Mouse (Mus musculus) C2C12 (cell line): ENCODE results near the gene Klhl13. TPM values are rescaled to one million over a fixed set of nuclear protein-coding genes. Genes with fewer than 3 reads are reported as not detected.

ENCODE experiments used
- H3K27me3 ChIP-seq: one replicate; pipeline ENCODE4 v1.6.1; 2011; ENCODE audit not compliant: control insufficient read depth, insufficient read depth, insufficient read length
- H3K36me3 ChIP-seq: one replicate; pipeline ENCODE4 v1.6.1; 2011; ENCODE audit not compliant: control insufficient read depth, insufficient read depth
- H3K4me3 ChIP-seq: one replicate; pipeline ENCODE4 v1.5.1; 2011; ENCODE audit warnings: mild to moderate bottlenecking, control low read depth; ENCODE audit not compliant: poor library complexity, insufficient read depth, severe bottlenecking
- H3K79me2 ChIP-seq: one replicate; pipeline ENCODE4 v1.6.1; 2011; ENCODE audit not compliant: control insufficient read depth, insufficient read depth
- H3K79me3 ChIP-seq: one replicate; pipeline ENCODE4 v1.6.1; 2011; ENCODE audit warnings: low read depth, control low read depth
- H3ac ChIP-seq: one replicate; pipeline ENCODE3; 2011; ENCODE audit warnings: low read depth; ENCODE audit not compliant: control insufficient read depth, insufficient read length
- CEBPB ChIP-seq: IDR thresholded peaks from one replicate; pipeline ENCODE4 v1.6.1; 2011; ENCODE audit warnings: low read depth, mild to moderate bottlenecking, control low read depth, moderate library complexity
- CTCF ChIP-seq: IDR thresholded peaks from one replicate; pipeline ENCODE4 v1.5.1; 2011; ENCODE audit not compliant: control insufficient read depth, insufficient read depth, insufficient read length
- FOSL1 ChIP-seq: IDR thresholded peaks from one replicate; pipeline ENCODE4 v1.8.0; 2011; ENCODE audit warnings: mild to moderate bottlenecking, low read length; ENCODE audit not compliant: poor library complexity, insufficient read depth, severe bottlenecking
- MAX ChIP-seq: IDR thresholded peaks from one replicate; pipeline ENCODE4 v1.6.1; 2011; ENCODE audit warnings: mild to moderate bottlenecking, control low read depth
- MYOD1 ChIP-seq: IDR thresholded peaks from one replicate; pipeline ENCODE4 v1.6.1; 2011; ENCODE audit warnings: low read depth; ENCODE audit not compliant: control insufficient read depth, insufficient read length
- MYOG ChIP-seq: IDR thresholded peaks from one replicate; pipeline ENCODE4 v1.6.1; 2011; ENCODE audit not compliant: control insufficient read depth, insufficient read length; ENCODE audit errors: extremely low read depth
- USF1 ChIP-seq: IDR thresholded peaks from one replicate; pipeline ENCODE4 v1.6.1; 2011; ENCODE audit warnings: low read depth, mild to moderate bottlenecking, control low read depth, moderate library complexity
- polyA plus RNA-seq: library from polyadenylated mRNA; unstranded; fragments of >200 nt; fragmentation: generic; extraction: Trizol; gene quantifications from one replicate; pipeline ENCODE4 v1.2.1, GENCODE M21; 2012; ENCODE audit warnings: missing spikeins

Gene Klhl13
- polyA plus RNA-seq, 1 experiment = 0.04 TPM

DNA sequence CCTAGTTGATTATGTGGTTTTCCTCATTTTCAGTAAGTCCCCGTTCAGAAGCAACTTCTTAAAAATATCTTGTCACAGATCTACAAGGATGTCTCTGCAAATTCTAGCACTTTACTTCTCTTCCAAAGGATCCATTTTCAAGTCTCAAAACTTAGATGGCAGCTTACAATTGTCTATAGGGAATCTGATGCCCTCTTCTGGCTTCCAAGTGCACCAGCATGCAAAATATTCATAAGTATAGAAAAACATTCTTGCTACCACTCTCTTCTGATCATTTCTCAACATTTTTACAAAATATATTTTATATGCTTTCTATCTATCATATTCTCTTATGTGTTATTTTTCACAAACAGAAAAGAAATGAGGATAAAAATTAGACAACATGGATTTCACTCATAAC is 14.8 kb downstream of the Klhl13 start:
- H3K79me2 ChIP-seq = no peaks in the 10 kb centered on the region
- no peaks in the 10 kb centered on the region for H3K27me3 ChIP-seq
- H3K79me3 ChIP-seq = no peaks in the 10 kb centered on the region
- no peaks in the 10 kb centered on the region for H3K36me3 ChIP-seq
- no peak overlapping the region for H3K4me3 ChIP-seq
- TF ChIP-seq CEBPB = no peak
- TF ChIP-seq MAX = no peak
- no peak for TF ChIP-seq CTCF
- no peak for TF ChIP-seq MYOD1
- no peak for TF ChIP-seq FOSL1
- TF ChIP-seq MYOG = no peak
- no peak for TF ChIP-seq USF1
- H3ac ChIP-seq = no peak overlapping the region

DNA sequence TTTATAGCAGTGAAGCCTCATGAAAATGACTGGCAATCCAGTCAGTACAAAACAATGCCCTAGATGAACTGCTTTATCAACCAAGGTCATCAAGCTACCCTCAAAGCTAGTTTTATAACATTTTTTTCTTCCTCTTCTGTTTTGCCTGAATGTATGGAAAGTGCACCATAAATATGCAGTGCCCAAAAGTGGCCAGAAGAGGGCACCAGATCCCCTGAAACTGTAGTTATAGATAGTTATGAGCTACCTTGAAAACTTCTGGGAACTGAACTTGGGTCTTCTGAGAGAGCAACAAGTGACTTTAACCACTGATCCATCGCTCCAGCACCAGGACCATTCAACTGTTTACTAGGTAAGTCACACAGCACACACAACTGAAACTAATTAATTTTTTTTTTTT is 36.8 kb downstream of the Klhl13 start:
- Histone ChIP-seq H3K36me3 (no peaks in the 10 kb centered on the region), H3K27me3 (no peaks in the 10 kb centered on the region), H3K79me3 (no peaks in the 10 kb centered on the region), H3K4me3 (no peak overlapping the region), H3K79me2 (no peaks in the 10 kb centered on the region), H3ac (no peak overlapping the region)
- TF ChIP-seq MAX (no peak), MYOG (no peak), MYOD1 (no peak), CTCF (no peak), FOSL1 (no peak), CEBPB (no peak), USF1 (no peak)

DNA sequence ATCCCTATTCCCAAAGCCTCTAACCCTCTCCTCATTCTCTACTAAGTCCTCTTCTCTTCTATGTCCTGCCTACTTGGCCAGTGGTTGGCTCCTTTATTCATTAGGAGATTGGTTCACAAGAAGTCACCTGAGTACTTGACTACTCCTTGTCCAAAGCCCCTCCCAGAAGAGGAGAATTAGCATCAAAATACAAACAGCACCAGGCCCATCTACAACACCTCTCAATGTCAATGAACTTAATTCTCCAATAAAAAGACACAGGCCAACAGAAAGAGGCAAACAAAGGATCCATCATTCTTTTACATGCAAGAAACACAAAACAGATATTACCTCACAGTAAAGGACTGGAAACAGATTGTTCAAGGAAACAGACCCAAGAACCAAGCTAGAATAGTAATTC is 46.0 kb downstream of the Klhl13 start:
- Histone ChIP-seq H3ac (no peak overlapping the region), H3K36me3 (no peaks in the 10 kb centered on the region), H3K27me3 (no peaks in the 10 kb centered on the region), H3K79me3 (no peaks in the 10 kb centered on the region), H3K4me3 (no peak overlapping the region), H3K79me2 (no peaks in the 10 kb centered on the region)
- TF ChIP-seq MYOD1 (no peak), MYOG (no peak), FOSL1 (no peak), USF1 (no peak), CTCF (no peak), CEBPB (no peak), MAX (no peak)

DNA sequence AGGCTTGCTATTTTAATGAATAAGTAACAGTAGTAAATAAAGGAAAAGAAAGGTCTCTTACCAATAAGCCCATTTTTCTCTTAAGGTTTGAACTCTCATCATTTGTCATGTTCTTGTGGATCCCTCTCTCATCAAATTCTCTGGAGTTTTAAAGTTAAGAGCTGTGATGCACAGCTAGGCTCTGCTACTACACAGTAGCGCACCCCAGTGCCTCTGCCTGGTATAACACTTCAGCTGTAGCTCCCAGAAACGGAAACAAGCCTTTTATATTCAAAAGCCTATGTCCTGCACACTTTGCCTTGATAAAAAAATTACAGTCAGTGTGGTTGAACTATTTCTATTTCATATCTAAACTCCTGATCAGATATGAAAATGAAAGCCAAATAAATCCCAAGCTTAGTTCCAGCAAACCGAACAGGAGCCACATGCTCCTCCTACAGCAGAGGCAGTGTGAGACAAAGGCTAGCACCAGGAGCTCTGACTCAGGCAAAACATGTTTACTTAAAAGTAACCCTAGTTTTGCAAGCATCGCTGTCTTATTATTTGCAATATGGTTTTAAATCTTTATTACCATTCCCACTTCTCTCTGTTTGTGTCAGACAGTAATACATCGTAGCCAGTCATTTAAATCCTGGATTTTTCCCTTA is 68.8 kb downstream of the Klhl13 start:
- H3K79me3 ChIP-seq = no peaks in the 10 kb centered on the region
- no peak overlapping the region for H3ac ChIP-seq
- H3K36me3 ChIP-seq = no peaks in the 10 kb centered on the region
- H3K4me3 ChIP-seq = no peak overlapping the region
- no peaks in the 10 kb centered on the region for H3K27me3 ChIP-seq
- TF ChIP-seq CTCF (no peak), CEBPB (no peak), USF1 (no peak), MAX (no peak), MYOD1 (no peak), MYOG (no peak), FOSL1 (no peak)
- H3K79me2 ChIP-seq = no peaks in the 10 kb centered on the region

DNA sequence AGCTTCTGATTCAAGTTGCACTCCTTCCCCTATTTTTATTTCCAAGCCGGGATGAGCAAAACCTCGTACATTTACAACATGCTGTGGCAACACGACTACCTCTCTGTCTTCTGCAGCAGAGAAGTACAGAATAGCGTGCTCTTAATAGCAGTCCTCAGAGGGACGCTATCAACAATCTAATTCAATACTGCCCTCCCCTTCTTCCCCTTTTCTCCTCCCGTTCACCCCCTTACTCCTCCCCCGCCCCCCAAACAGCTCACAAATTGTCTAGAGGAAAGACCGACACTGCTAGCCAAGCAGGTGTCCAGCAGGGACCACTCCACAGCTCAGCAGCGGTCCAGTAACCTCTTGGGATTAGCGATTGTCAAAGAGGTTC is 79.5 kb downstream of the Klhl13 start:
- no peaks in the 10 kb centered on the region for H3K27me3 ChIP-seq
- TF ChIP-seq USF1 = no peak
- H3K79me2 ChIP-seq = no peaks in the 10 kb centered on the region
- no peak overlapping the region for H3ac ChIP-seq
- no peaks in the 10 kb centered on the region for H3K79me3 ChIP-seq
- H3K36me3 ChIP-seq = no peaks in the 10 kb centered on the region
- no peak overlapping the region for H3K4me3 ChIP-seq
